In genomic region chr12:79254975-79255374, GRCm38 (mm10) we compare ENCODE assay signal across 16 mouse cellular contexts.
"Had no signal": no experiment of that assay in that cellular context is flagged by ENCODE, and none has a peak within 500 bp of the region (broad histone marks: within the 10 kb centered on the region; RNA-seq: fewer than 3 reads in every experiment).

No protein-coding gene starts in this region.

- H3K9ac ChIP-seq: intestine, embryonic 15.5 days; limb, embryonic 12.5 days; liver, embryonic 14.5 days; midbrain, embryonic 13.5 days; neural tube, embryonic 15.5 days had no signal

- H3K27me3 ChIP-seq: intestine, embryonic 15.5 days; limb, embryonic 12.5 days; midbrain, embryonic 13.5 days; neural tube, embryonic 15.5 days had no signal

- H3K4me1 ChIP-seq: intestine, embryonic 15.5 days; limb, embryonic 12.5 days; midbrain, embryonic 13.5 days; neural tube, embryonic 15.5 days had no signal

- H3K27ac ChIP-seq: intestine, embryonic 15.5 days; limb, embryonic 12.5 days; liver, embryonic 14.5 days; macrophage; midbrain, embryonic 13.5 days; neural tube, embryonic 15.5 days had no signal

- H3K4me2 ChIP-seq: intestine, embryonic 15.5 days; limb, embryonic 12.5 days; midbrain, embryonic 13.5 days; neural tube, embryonic 15.5 days had no signal

- ATAC-seq: intestine, embryonic 15.5 days; midbrain, embryonic 13.5 days had no signal

- H3K4me3 ChIP-seq: intestine, embryonic 15.5 days; limb, embryonic 12.5 days; midbrain, embryonic 13.5 days; myocyte; neural tube, embryonic 15.5 days had no signal

- H3K9me3 ChIP-seq: intestine, embryonic 15.5 days; limb, embryonic 12.5 days; midbrain, embryonic 13.5 days; neural tube, embryonic 15.5 days had no signal

- DNase-seq: kidney, adult 2 months; kidney, postnatal 25 days; layer of hippocampus, postnatal 36 days; liver; lung, adult 2 months; lung, postnatal 10 days; spleen, adult 18-20 months; thymus, adult 2 months; thymus, postnatal 25 days had no signal
